Mouse (Mus musculus) embryo, embryonic 11.5 days (tissue): ENCODE data around the gene Gars.

Source experiments
- DNase-seq: peaks from one replicate; pipeline ENCODE4 v3.0.0-alpha.2; 2012; ENCODE audit warnings: low read depth, low spot score

Gene Gars

DNA sequence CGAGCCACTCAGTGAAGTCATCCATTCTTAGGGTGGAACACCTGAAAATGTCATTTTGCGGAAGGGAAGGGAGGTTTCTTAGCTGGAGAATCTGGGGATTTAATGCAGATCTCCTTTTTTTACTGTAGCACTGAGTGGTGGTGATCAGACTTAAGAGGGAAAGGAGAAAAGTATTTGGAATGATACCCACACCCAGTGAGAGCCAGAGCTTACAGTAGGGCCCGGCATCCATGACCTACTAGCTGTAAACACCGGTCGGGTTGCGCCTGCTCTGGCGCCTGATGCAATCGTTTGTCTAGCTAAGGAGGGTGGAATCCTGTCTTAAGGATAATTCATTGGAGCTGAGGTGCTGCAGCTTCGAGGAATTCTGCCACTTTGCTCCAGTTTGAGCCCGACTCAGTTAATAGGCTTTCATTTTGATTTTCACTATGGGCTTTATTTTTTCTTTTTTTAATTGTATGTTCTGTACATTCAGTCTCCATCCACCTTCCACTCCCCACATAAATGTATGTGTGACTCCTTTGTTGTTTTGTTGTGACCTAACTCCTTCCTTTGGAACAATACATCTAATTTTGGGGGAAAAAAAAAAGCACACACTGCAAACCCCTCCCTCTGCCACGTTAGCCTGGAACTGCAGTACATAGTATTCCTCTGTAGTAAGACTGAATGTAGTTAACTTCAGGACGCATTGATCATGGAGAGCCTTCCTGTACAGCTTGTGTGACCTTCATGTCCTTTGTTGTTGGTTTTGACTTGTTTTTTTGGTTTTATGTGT lies 1.1 kb downstream of the Gars start:
- DNase-seq: no peak

GRCm38 (mm10) chr6:55039446-55039783 lies 1.6 kb downstream of the Gars start:
- DNase-seq: no peak

DNA sequence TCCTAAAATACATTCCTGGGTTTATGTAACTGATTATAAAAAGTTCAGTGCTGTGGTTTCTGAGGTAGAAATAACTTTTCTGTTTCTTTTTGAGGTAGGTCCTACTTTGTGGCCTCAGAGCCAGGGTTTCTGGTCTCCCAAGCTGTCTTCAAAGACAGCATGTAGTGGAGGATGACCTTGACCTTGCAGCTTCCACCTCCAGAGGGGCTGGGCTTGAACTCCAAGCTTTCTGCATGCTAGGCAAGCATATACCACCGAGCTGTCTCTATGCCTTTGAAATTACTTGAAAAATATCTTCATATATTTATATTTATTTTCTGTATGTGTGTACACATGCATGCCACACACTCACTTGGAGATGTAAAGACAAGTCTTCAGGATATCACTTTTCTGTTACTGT lies 2.2 kb downstream of the Gars start:
- DNase-seq: no peak

GRCm38 (mm10) chr6:55043206-55043605 lies 5.4 kb downstream of the Gars start:
- DNase-seq: no peak

GRCm38 (mm10) chr6:55044542-55044941 lies 6.7 kb downstream of the Gars start:
- DNase-seq: no peak

DNA sequence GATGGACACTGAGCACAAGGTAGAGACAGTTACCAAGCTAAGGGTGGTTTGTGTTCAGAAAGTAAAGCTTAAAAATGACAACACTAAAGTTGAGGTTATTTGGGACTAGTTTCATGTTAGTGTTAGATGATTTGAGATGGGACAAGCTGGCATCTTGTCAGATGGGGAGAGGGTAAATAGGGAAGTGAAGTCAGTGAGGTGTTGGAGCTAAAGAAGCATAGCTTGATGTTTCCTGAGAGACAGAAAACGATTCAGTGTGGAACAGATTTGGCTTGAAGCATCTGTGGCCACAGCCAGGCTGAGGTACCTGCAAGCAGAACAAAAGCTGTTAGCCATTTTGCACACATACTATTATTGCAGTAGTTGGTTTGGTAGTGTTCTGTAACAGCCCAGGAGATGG lies 7.5 kb downstream of the Gars start:
- no peak for DNase-seq

GRCm38 (mm10) chr6:55049186-55049585 lies 11.4 kb downstream of the Gars start:
- DNase-seq: no peak

DNA sequence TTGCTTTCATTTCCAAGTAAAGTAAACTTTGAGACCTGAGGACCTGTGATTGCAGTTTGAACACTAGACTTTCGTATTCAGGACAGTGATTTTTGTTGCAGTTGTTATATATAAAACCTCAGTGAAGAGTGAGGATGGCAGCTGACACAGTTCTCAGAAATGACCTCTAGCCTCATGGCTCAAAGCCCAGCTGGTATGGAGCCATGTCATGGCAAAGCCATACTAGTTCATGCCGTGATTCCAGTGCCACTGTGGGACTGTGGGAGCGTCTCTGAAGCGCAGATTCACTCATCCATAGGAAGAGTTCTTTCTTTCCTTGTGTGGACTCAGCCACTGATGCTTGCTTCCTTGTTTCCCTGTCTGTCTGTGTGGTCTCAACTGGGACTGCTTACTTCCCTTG lies 16.7 kb downstream of the Gars start:
- no peak for DNase-seq

GRCm38 (mm10) chr6:55057427-55057826 lies 19.6 kb downstream of the Gars start:
- DNase-seq: no peak

GRCm38 (mm10) chr6:55060241-55060825 lies 22.5 kb downstream of the Gars start:
- DNase-seq: no peak

- DNase-seq: no peak
Measured at GRCm38 (mm10) chr6:55061328-55061727, 23.5 kb downstream of the Gars start.

DNA sequence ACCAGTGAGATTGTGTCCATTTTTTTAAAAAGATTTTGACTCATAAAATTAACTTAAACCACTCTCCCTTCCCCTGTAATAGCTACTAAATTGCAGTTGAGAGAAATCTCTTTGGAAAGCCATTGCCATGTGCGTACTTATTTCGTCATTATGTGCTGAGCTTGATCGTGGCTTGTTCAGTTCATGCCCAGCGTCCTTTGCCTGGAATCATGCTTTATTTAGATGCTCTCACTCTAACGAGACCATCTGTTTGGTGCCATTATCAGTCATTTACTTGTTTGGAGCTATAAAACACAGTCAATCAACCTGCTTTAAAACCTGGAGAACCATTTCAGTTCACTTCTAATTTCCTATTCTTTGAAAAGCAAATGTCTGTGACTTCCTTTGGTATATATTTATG lies 24.4 kb downstream of the Gars start:
- no peak for DNase-seq

DNA sequence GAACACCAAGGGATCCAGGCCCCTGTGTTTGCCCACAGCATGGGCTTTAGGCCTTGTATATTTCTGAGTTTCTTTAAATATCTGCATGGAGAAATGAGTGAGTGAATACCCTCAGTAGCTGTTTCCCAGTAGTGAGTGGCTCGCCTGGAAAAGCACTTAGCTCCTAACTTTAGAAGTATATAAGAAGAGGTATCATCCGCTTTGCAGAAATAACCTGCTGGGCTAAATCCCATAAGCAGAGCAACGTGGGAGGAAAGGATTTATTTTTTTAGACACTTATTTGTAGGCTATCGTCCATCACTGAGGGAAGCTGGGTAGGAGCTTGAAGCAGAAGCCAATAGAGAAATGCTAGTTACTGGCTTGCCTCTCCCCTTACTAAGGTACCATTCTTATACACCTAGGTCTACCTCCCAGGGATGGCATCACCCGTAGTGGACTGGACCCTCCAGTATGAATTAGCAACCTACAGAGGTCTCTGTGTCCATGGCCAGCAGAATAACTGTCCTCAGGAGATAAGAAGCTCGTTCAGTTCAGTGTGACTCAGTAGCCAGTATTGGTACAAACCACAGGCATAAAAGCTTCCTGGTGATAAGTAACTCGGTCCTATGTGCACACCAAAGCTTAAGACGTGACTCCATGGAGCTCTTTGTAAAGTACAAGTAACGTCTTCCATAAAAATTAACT lies 26.1 kb downstream of the Gars start:
- no peak for DNase-seq

- no peak for DNase-seq
Measured at GRCm38 (mm10) chr6:55064477-55064827, 26.6 kb downstream of the Gars start.

- no peak for DNase-seq
Measured at GRCm38 (mm10) chr6:55065903-55066302, 28.1 kb downstream of the Gars start.

- no peak for DNase-seq
Measured at GRCm38 (mm10) chr6:55076561-55077255, 38.9 kb downstream of the Gars start.

DNA sequence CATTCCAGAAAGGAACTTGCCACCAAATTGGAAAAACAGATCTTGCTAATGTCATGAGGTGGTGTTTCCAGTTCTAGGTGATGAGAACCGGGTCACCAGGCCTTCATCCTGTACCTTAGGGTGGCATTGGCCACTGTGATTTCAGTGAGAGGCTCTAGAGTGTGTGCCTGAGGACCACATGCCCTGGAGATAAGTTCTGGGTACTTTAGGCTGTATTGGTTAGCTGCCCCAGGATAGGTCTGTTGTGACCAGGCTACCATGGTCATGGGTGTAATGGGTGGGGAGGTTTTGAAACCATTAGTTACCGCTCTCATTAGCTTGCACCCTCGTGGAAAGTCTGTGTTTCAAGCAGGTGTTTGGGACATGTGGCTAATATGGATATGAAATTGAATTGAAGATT lies 43.6 kb downstream of the Gars start:
- DNase-seq: no peak

DNA sequence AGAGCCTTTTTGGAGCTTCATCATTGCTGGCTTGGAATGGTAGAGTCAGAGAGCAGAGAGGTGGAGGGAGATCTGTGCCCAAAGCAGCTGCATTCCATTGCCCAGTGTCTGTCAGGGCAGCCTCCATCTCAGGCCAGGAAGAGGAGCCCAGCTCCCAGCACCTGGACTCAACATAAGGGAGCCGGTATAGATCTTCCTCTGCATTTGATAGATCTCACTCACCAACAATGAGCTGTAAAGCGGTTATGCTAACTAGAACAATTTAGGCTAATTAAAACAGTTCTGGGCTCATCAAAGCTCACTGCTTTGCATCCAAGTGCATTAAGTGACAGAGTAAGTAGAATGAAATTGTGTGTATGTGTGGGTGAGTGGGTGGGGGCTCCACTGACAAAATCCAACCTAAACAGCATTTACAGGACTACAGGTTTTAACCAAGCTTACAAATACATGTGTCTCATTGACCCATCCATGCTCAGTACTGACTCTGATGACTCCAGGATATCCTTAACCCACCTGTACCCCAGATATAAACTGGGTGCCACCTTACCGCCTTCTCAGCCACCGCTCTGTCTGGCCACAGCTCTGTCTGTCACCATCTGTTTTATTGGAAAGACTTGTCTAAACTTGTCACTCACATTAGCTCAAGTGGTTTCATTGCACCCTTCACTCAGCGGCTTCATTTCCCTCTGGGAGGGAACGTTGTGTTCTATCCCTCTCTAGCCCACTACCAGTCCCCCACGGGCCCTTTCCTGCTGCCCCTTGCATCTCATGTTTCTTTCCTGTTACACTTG lies 44.6 kb downstream of the Gars start:
- DNase-seq: no peak

DNA sequence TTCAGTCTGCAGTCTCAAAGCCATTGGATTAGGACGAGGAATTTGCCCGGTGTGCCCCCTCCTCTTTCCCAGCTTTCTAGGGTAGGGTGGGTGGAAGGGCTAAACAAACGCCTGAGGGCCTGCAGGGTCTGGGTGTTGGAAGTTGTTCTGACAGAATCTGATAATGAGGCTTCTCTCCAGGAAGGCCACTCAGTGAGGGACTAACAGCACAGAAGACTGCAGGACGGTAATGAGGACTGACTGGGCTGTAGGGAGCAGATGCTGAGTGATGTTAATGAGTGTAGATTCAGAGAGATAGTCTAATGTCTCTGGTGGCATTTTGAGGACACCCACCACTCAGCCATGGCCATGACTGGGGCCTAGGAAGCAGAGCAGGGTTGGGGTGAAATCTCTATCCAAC lies 49.5 kb downstream of the Gars start:
- DNase-seq: no peak

DNA sequence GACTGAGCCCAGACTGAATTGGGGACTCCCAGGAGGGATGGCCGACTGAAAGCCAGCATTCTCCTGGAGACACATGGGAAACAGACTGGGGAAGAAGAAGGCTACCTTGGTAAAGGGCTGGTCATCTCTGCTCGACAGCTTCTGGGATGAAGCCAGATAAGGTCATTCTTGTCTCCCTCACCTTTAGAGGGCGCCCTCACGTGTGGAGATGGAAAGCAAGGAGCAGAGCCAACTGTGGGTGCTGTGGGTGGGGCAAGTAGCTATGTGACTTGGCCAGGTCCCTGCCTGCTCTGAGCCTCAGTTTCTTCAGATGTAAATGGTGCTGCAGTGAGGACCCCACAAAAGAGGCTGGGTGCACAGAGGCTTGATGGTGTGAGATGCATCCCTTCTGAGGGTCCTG lies 52.8 kb downstream of the Gars start:
- DNase-seq: no peak

DNA sequence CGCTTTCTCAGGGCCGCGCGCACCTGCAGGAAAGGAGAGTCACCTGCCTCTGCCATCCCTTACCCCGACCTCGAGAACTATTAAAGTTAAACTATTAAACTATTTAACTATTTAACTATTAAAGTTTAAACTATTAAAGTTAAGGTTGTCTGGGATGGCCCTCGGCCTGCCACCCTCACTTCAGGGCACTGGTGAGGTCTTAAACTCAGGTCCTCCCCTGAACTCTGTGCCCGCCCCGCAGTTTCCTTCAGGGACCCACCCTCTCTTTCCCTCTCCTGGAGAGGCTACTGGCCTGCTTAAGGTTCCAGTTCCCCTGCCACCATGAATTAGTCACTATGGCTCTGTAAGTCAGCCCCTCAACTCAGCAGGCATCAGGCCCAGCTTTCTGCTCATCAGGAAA lies 53.6 kb downstream of the Gars start:
- no peak for DNase-seq
